Mouse (Mus musculus) myocyte (in vitro differentiated cells): ENCODE measurements at regions not wholly inside any gene's neighbourhood (a gene's known extent, or its start where the extent isn't known, plus 50 kb on each side); places are given as distances from the start of the nearest gene placed in this dataset.

Experiments used
- H3K27me3 ChIP-seq: one replicate; pipeline ENCODE4 v1.6.1; 2011; ENCODE audit not compliant: control insufficient read depth, insufficient read depth, insufficient read length
- H3K36me3 ChIP-seq: one replicate; pipeline ENCODE4 v1.6.1; 2011; ENCODE audit not compliant: control insufficient read depth, insufficient read depth
- H3K4me2 ChIP-seq: one replicate; pipeline ENCODE4 v1.6.1; 2011; ENCODE audit warnings: low read depth, control low read depth
- H3K4me3 ChIP-seq: one replicate; pipeline ENCODE4 v1.5.1; 2011; ENCODE audit warnings: mild to moderate bottlenecking, control low read depth, moderate library complexity
- H3K79me2 ChIP-seq: one replicate; pipeline ENCODE4 v1.6.1; 2011; ENCODE audit not compliant: control insufficient read depth, insufficient read depth
- H3ac ChIP-seq: one replicate; pipeline ENCODE4 v1.6.1; 2011; ENCODE audit not compliant: control insufficient read depth, insufficient read length
- CEBPB ChIP-seq: IDR thresholded peaks from 2 replicates; pipeline ENCODE4 v1.6.1; 2011; ENCODE audit warnings: mild to moderate bottlenecking, moderate library complexity; ENCODE audit not compliant: poor library complexity, insufficient read depth, severe bottlenecking
- E2F4 ChIP-seq: IDR thresholded peaks from one replicate; pipeline ENCODE4 v1.6.1; 2011; ENCODE audit warnings: mild to moderate bottlenecking, control low read depth, moderate library complexity; ENCODE audit not compliant: insufficient read depth
- MAX ChIP-seq: IDR thresholded peaks from one replicate; pipeline ENCODE4 v1.6.1; 2011; ENCODE audit warnings: low read depth, mild to moderate bottlenecking, control low read depth
- MYOD1 ChIP-seq, 3 experiments: IDR thresholded peaks; one replicate each; pipeline ENCODE4 v1.6.1; 2011; ENCODE audit warnings: control low read depth in 2 of 3, low read depth in 2 of 3, mild to moderate bottlenecking in 2 of 3, moderate library complexity in 1 of 3; ENCODE audit not compliant: insufficient read length in 2 of 3, control insufficient read depth in 1 of 3
- MYOG ChIP-seq, 3 experiments: IDR thresholded peaks; one replicate each; pipeline ENCODE4 v1.6.1; 2011; ENCODE audit warnings: control low read depth in 2 of 3, low read depth in 2 of 3, mild to moderate bottlenecking in 2 of 3; ENCODE audit not compliant: insufficient read length in 2 of 3, control insufficient read depth in 1 of 3, insufficient read depth in 1 of 3
- POLR2A ChIP-seq: IDR thresholded peaks from one replicate; pipeline ENCODE4 v1.6.1; 2011; ENCODE audit warnings: low read depth, mild to moderate bottlenecking, control low read depth, moderate library complexity; ENCODE audit not compliant: insufficient read length
- POLR2AphosphoS2 ChIP-seq: IDR thresholded peaks from one replicate; pipeline ENCODE4 v1.6.1; 2011; ENCODE audit warnings: low read depth, control low read depth; ENCODE audit not compliant: insufficient read length
- REST ChIP-seq: IDR thresholded peaks from one replicate; pipeline ENCODE4 v1.6.1; 2011; ENCODE audit warnings: mild to moderate bottlenecking, control low read depth, moderate library complexity; ENCODE audit not compliant: insufficient read depth, insufficient read length
- SRF ChIP-seq: IDR thresholded peaks from one replicate; pipeline ENCODE4 v1.6.1; 2011; ENCODE audit warnings: low read depth; ENCODE audit not compliant: control insufficient read depth, insufficient read length
- TCF12 ChIP-seq: IDR thresholded peaks from one replicate; pipeline ENCODE4 v1.6.1; 2011; ENCODE audit warnings: mild to moderate bottlenecking, control low read depth; ENCODE audit not compliant: poor library complexity, insufficient read depth, severe bottlenecking
- TCF3 ChIP-seq: IDR thresholded peaks from one replicate; pipeline ENCODE4 v1.6.1; 2011; ENCODE audit warnings: low read depth, control low read depth; ENCODE audit not compliant: insufficient read length
- USF1 ChIP-seq: IDR thresholded peaks from one replicate; pipeline ENCODE4 v1.6.1; 2011; ENCODE audit warnings: low read depth, mild to moderate bottlenecking, control low read depth, moderate library complexity

DNA sequence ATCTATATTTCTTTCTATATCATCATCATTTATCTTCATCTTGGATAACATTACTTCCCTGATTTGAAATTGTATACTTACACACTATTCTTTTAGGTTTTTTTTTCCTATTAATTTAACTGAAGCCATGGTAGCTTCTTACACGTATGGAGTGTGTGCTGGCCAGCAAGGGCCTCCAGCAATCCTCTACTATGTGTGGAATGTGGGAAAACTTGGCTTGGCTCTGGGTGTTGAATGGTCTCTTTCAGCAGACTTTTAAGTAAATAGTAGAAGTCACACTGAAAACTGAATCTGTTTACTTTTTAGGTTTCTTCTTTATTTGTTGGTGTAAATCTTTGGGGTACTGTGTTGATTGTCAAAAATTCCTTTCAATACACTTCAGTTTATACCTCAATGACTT lies 118.1 kb upstream of the 4933412E24Rik start:
- Histone ChIP-seq H3K4me3 (no peak overlapping the region), H3K27me3 (no peaks in the 10 kb centered on the region), H3ac (no peak overlapping the region), H3K79me2 (no peaks in the 10 kb centered on the region), H3K36me3 (no peaks in the 10 kb centered on the region), H3K4me2 (no peak overlapping the region)
- TF ChIP-seq TCF3: no peak
- TF ChIP-seq POLR2AphosphoS2: no peak
- no peak for TF ChIP-seq SRF
- TF ChIP-seq POLR2A: no peak
- no peak for TF ChIP-seq MYOG (IDR thresholded peaks at IDR 0.05; ENCODE audit: control insufficient read depth in 1 of 3, insufficient read depth in 1 of 3, insufficient read length in 2 of 3, low read depth in 2 of 3)
- no peak for TF ChIP-seq MYOD1 (IDR thresholded peaks at IDR 0.05; ENCODE audit: control insufficient read depth in 1 of 3, insufficient read length in 2 of 3, low read depth in 2 of 3)
- TF ChIP-seq USF1: no peak
- no peak for TF ChIP-seq REST
- no peak for TF ChIP-seq E2F4
- no peak for TF ChIP-seq TCF12

DNA sequence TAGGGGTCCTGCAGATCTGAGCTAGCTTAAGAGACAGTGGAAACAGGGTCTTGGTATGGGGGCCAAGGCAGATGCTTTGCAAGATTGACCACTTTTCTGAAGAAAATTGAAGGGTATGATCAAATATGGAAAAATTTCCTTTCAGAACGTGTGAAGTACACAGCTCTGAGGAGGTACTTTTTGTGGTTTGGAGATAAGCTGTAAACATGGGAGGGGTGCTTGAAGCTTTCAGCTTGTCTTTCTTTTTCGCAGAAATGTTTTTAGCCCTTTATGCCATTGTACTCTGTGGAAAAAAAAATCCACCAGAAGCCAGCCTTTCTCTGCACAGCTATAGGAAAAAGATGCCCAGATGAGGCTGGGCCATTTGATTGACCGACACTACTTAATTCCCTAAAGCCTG lies 116.3 kb upstream of the 4933412E24Rik start:
- TF ChIP-seq POLR2AphosphoS2: no peak
- no peak overlapping the region for H3K4me2 ChIP-seq
- H3K36me3 ChIP-seq: no peaks in the 10 kb centered on the region
- H3K27me3 ChIP-seq: no peaks in the 10 kb centered on the region
- H3ac ChIP-seq: no peak overlapping the region
- no peak overlapping the region for H3K4me3 ChIP-seq
- no peaks in the 10 kb centered on the region for H3K79me2 ChIP-seq

DNA sequence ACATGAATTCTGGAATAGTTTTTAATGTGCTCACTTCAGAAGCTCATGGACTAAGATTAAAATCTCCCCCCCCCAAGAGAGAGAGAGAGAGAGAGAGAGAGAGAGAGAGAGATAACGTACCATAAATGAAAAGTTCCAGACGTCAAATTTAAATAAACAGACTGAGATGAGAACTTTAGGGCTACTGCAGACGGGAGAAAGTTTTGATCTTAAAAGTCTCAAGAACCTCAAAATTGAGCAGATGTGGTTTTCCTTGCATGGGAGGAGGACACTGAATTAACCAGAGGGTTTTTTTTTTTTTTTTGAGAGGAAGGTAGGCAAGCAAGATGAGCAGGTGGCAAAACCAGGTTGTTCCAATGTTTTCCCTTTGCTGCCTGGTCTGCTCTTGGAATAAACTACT lies 108.0 kb upstream of the 4933412E24Rik start:
- H3ac ChIP-seq: no peak overlapping the region
- H3K4me3 ChIP-seq: no peak overlapping the region
- no peaks in the 10 kb centered on the region for H3K79me2 ChIP-seq
- TF ChIP-seq MYOG (IDR thresholded peaks at IDR 0.05; ENCODE audit: control insufficient read depth in 1 of 3, insufficient read depth in 1 of 3, insufficient read length in 2 of 3, low read depth in 2 of 3) (no peak), TCF3 (no peak), USF1 (no peak), MAX (no peak), SRF (no peak), POLR2A (no peak), POLR2AphosphoS2 (no peak), MYOD1 (IDR thresholded peaks at IDR 0.05; ENCODE audit: control insufficient read depth in 1 of 3, insufficient read length in 2 of 3, low read depth in 2 of 3) (no peak), CEBPB (no peak), TCF12 (no peak), REST (no peak), E2F4 (no peak)
- H3K4me2 ChIP-seq: no peak overlapping the region
- no peaks in the 10 kb centered on the region for H3K36me3 ChIP-seq
- H3K27me3 ChIP-seq: no peaks in the 10 kb centered on the region

DNA sequence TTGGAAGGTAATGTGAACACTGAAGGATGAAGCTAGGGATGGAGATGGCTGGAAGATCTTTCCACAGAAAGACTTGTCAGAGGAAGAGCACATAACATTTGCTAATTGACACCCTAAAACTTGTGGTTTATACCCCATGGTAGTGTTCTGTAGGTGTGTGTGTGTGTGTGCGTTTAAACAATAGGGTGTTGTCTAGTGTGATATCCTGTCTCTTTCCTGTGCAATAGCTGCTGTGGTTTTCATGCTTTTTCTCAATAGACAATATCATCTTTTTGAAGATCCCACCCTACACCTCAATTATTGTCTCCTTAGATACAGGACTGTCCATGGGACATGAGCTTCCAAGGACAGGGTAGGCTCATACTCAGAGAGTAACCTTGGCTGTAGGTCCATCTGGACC lies 103.5 kb upstream of the 4933412E24Rik start:
- no peaks in the 10 kb centered on the region for H3K79me2 ChIP-seq
- no peak overlapping the region for H3K4me3 ChIP-seq
- no peak for TF ChIP-seq REST
- no peak for TF ChIP-seq POLR2AphosphoS2
- TF ChIP-seq MYOG (IDR thresholded peaks at IDR 0.05; ENCODE audit: control insufficient read depth in 1 of 3, insufficient read depth in 1 of 3, insufficient read length in 2 of 3, low read depth in 2 of 3): no peak
- TF ChIP-seq CEBPB: no peak
- no peak for TF ChIP-seq TCF12
- TF ChIP-seq E2F4: no peak
- TF ChIP-seq SRF: no peak
- no peak for TF ChIP-seq POLR2A
- no peak for TF ChIP-seq MYOD1 (IDR thresholded peaks at IDR 0.05; ENCODE audit: control insufficient read depth in 1 of 3, insufficient read length in 2 of 3, low read depth in 2 of 3)
- no peak overlapping the region for H3K4me2 ChIP-seq
- H3K36me3 ChIP-seq: no peaks in the 10 kb centered on the region
- H3ac ChIP-seq: no peak overlapping the region
- no peaks in the 10 kb centered on the region for H3K27me3 ChIP-seq

DNA sequence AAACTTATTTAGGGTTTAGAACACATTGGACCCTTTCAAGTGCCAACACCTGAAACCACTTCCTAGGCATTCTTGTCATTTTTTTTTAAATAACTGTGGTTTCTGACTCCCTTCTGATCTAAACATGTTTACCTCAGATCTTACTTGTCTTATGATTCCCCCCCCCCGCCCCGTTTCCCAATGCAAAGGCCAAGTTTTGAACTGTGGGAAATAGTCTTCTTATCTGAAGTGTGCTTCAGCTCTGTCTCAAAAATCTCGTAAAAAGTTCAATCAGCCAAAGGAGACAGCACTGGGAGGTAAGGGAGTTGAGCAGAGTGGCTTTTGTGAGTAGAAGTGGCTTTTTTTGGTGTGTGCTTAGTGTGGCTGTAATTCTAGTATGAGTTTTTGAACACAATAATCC lies 95.5 kb upstream of the 4933412E24Rik start:
- TF ChIP-seq MYOG (IDR thresholded peaks at IDR 0.05; ENCODE audit: control insufficient read depth in 1 of 3, insufficient read depth in 1 of 3, insufficient read length in 2 of 3, low read depth in 2 of 3): no peak
- no peak for TF ChIP-seq TCF12
- no peak for TF ChIP-seq SRF
- no peak for TF ChIP-seq CEBPB
- no peak for TF ChIP-seq E2F4
- TF ChIP-seq USF1: no peak
- no peak for TF ChIP-seq REST
- TF ChIP-seq POLR2A: no peak

More for the DNA sequence above, 95.5 kb upstream of the 4933412E24Rik start:
- H3K79me2 ChIP-seq: no peaks in the 10 kb centered on the region
- H3ac ChIP-seq: no peak overlapping the region
- no peaks in the 10 kb centered on the region for H3K27me3 ChIP-seq
- H3K36me3 ChIP-seq: no peaks in the 10 kb centered on the region
- H3K4me2 ChIP-seq: no peak overlapping the region
- H3K4me3 ChIP-seq: no peak overlapping the region
